Comparison of ENCODE assay signal across 17 mouse cellular contexts in the genomic region with DNA sequence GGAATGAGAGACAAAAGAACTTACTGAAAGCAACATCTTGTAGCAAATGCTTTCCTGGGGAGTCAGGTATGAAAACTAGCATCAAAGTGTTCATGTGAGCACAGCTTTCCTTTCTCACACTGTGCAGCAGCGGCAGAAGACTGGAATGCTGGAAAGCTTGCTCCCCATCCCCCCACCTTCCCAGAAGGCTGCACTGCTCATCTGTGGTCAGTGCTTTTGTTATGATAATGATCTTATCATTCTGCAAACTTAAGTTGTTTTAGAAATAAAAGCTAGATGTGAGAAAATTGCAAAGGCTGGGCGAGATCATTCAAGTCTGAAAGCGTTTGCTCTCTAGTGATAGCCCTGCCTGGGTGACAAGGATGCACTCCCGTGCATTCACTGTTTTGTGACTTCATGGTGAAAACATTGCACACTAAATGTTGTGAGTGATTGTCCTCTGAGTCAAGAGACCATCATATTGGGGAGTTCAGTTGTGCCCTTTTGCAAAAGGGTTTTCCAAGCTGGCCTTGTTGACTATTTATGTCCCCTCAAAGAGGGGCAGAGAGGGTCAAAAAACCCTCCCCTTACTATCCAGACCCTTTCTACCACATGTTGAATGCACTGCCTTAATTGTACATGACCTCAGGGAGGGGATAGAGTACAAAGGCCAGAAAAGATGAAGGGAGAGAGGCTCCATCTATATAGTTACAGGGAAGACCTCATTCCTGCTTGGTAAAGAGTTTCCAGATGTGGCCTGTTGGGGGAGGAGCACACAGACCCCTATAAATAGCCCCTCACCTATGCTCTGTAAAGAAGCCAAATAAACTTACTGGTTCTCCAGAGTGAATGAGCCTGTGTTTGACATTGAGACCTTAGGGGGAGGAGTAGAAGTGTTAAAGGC.
DNase-seq lines count a peak whose midpoint lies in the region; ATAC-seq and TF ChIP-seq lines count a peak whose summit lies in the region.
"Had no signal": no experiment of that assay in that cellular context is flagged by ENCODE, and none has a peak within 500 bp of the region (broad histone marks: within the 10 kb centered on the region; RNA-seq: fewer than 3 reads in every experiment).

No protein-coding gene starts in this region.

- no peak overlapping the region for H3K4me2 ChIP-seq in forebrain, embryonic 11.5 days (ENCODE audit: low read depth, low read length, severe bottlenecking)
- no peak overlapping the region for H3K4me2 ChIP-seq in forebrain, embryonic 15.5 days (replicated peaks)
- H3K4me2 ChIP-seq in midbrain, embryonic 12.5 days (replicated peaks): peak overlapping the region; percentile 19
- no peak overlapping the region for H3K4me2 ChIP-seq in midbrain, embryonic 14.5 days (ENCODE audit: low read length)
- no peak overlapping the region for H3K4me2 ChIP-seq in embryonic facial prominence, embryonic 11.5 days (ENCODE audit: low read depth, low read length)

- no peaks in the 10 kb centered on the region for H3K36me3 ChIP-seq in forebrain, embryonic 11.5 days (ENCODE audit: control insufficient read depth, insufficient read depth, low read length)
- H3K36me3 ChIP-seq in forebrain, embryonic 15.5 days: no peaks in the 10 kb centered on the region
- H3K36me3 ChIP-seq in midbrain, embryonic 12.5 days: no peaks in the 10 kb centered on the region
- no peaks in the 10 kb centered on the region for H3K36me3 ChIP-seq in midbrain, embryonic 14.5 days (ENCODE audit: control insufficient read depth, insufficient read depth, low read length)
- no peaks in the 10 kb centered on the region for H3K36me3 ChIP-seq in embryonic facial prominence, embryonic 11.5 days (replicated peaks; ENCODE audit: control insufficient read depth, insufficient read depth, low read depth, low read length)
- H3K36me3 ChIP-seq in thymus, adult 2 months (ENCODE audit: control insufficient read depth, insufficient read depth, low read length): no peaks in the 10 kb centered on the region
- H3K36me3 ChIP-seq: heart, embryonic 10.5 days had no signal

- 34% methylated on average over 4 of the region's 4 CpGs for WGBS in forebrain, embryonic 11.5 days
- WGBS in forebrain, embryonic 15.5 days: 29% methylated on average over 4 of the region's 4 CpGs
- 18% methylated on average over 4 of the region's 4 CpGs for WGBS in midbrain, embryonic 12.5 days
- 13% methylated on average over 4 of the region's 4 CpGs for WGBS in midbrain, embryonic 14.5 days
- 32% methylated on average over 4 of the region's 4 CpGs for WGBS in embryonic facial prominence, embryonic 11.5 days
- 48% methylated on average over 4 of the region's 4 CpGs for WGBS in thymus, adult 2 months

- TF ChIP-seq CTCF in thymus, adult 2 months (IDR thresholded peaks at IDR 0.05; ENCODE audit: borderline replicate concordance, control insufficient read depth, extremely low read depth, insufficient read depth, low read length, poor library complexity): no peak

- no peak overlapping the region for H3K4me3 ChIP-seq in forebrain, embryonic 11.5 days (ENCODE audit: low read depth, low read length)
- no peak overlapping the region for H3K4me3 ChIP-seq in forebrain, embryonic 15.5 days
- H3K4me3 ChIP-seq in midbrain, embryonic 12.5 days: 0 out of 2 replicates have a peak overlapping the region, but pooled peaks have one; percentile 3
- H3K4me3 ChIP-seq in midbrain, embryonic 14.5 days (replicated peaks; ENCODE audit: low read depth, low read length): no peak overlapping the region
- H3K4me3 ChIP-seq in embryonic facial prominence, embryonic 11.5 days (ENCODE audit: low read depth, low read length): no peak overlapping the region
- no peak overlapping the region for H3K4me3 ChIP-seq in thymus, adult 2 months (ENCODE audit: control insufficient read depth, insufficient read depth, low read length)
- H3K4me3 ChIP-seq: heart, embryonic 10.5 days; left cerebral cortex, adult 2 months had no signal

- no peaks in the 10 kb centered on the region for H3K27me3 ChIP-seq in forebrain, embryonic 11.5 days (ENCODE audit: control insufficient read depth, insufficient read depth, low read length)
- H3K27me3 ChIP-seq in forebrain, embryonic 15.5 days: no peaks in the 10 kb centered on the region
- H3K27me3 ChIP-seq in midbrain, embryonic 12.5 days: no peaks in the 10 kb centered on the region
- no peaks in the 10 kb centered on the region for H3K27me3 ChIP-seq in midbrain, embryonic 14.5 days (ENCODE audit: control insufficient read depth, insufficient read depth, low read length)
- no peaks in the 10 kb centered on the region for H3K27me3 ChIP-seq in embryonic facial prominence, embryonic 11.5 days (ENCODE audit: control insufficient read depth, insufficient read depth, low read length)
- no peaks in the 10 kb centered on the region for H3K27me3 ChIP-seq in thymus, adult 2 months (ENCODE audit: control insufficient read depth, insufficient read depth, low read length)

- H3K9me3 ChIP-seq in forebrain, embryonic 11.5 days (ENCODE audit: control insufficient read depth, low read length): no peaks in the 10 kb centered on the region
- H3K9me3 ChIP-seq in forebrain, embryonic 15.5 days: no peaks in the 10 kb centered on the region
- no peaks in the 10 kb centered on the region for H3K9me3 ChIP-seq in midbrain, embryonic 12.5 days
- no peaks in the 10 kb centered on the region for H3K9me3 ChIP-seq in midbrain, embryonic 14.5 days (ENCODE audit: control insufficient read depth, low read length)
- H3K9me3 ChIP-seq in embryonic facial prominence, embryonic 11.5 days (replicated peaks; ENCODE audit: control insufficient read depth, low read length): no peaks in the 10 kb centered on the region
- H3K9me3 ChIP-seq: heart, embryonic 10.5 days had no signal

- peak; percentile 61; the same call in 1 of the 2 replicates for ATAC-seq in forebrain, embryonic 11.5 days (replicated peaks; ENCODE audit: low FRiP score)
- no peak for ATAC-seq in forebrain, embryonic 15.5 days (replicated peaks)
- peak; percentile 70; the same call in 1 of the 2 replicates for ATAC-seq in midbrain, embryonic 12.5 days (ENCODE audit: low FRiP score, low read depth)
- ATAC-seq in midbrain, embryonic 14.5 days (ENCODE audit: low FRiP score, low TSS enrichment): no peak
- no peak for ATAC-seq in embryonic facial prominence, embryonic 11.5 days (replicated peaks; ENCODE audit: insufficient number of reproducible peaks, low FRiP score, low TSS enrichment, low read depth)
- ATAC-seq: inflammation-experienced regulatory T-cells, adult 6 months; lung, postnatal 0 days had no signal

- no peak for TF ChIP-seq POLR2A in thymus, adult 2 months (IDR thresholded peaks at IDR 0.05; ENCODE audit: control insufficient read depth, extremely low read depth, insufficient read depth, low read length, poor library complexity)

- H3K4me1 ChIP-seq in forebrain, embryonic 11.5 days (replicated peaks; ENCODE audit: control insufficient read depth, insufficient read depth, low read length): peaks cover 2% of the 10 kb centered on the region; the same call in 1 of the 2 replicates
- no peaks in the 10 kb centered on the region for H3K4me1 ChIP-seq in forebrain, embryonic 15.5 days
- H3K4me1 ChIP-seq in midbrain, embryonic 12.5 days: peaks cover 19% of the 10 kb centered on the region
- H3K4me1 ChIP-seq in midbrain, embryonic 14.5 days (ENCODE audit: control insufficient read depth, insufficient read depth, low read length): peaks cover 5% of the 10 kb centered on the region; the same call in 1 of the 2 replicates
- no peaks in the 10 kb centered on the region; the same call in 1 of the 2 replicates for H3K4me1 ChIP-seq in embryonic facial prominence, embryonic 11.5 days (ENCODE audit: control insufficient read depth, insufficient read depth, low read length)
- no peaks in the 10 kb centered on the region for H3K4me1 ChIP-seq in thymus, adult 2 months (replicated peaks; ENCODE audit: control insufficient read depth, insufficient read depth, low read length)
- H3K4me1 ChIP-seq: heart, embryonic 10.5 days had no signal

- no peak overlapping the region for H3K9ac ChIP-seq in forebrain, embryonic 11.5 days (ENCODE audit: low read length)
- no peak overlapping the region for H3K9ac ChIP-seq in forebrain, embryonic 15.5 days (replicated peaks)
- H3K9ac ChIP-seq in midbrain, embryonic 12.5 days (replicated peaks): no peak overlapping the region
- no peak overlapping the region for H3K9ac ChIP-seq in midbrain, embryonic 14.5 days (replicated peaks; ENCODE audit: low read length)
- no peak overlapping the region for H3K9ac ChIP-seq in embryonic facial prominence, embryonic 11.5 days (replicated peaks; ENCODE audit: low read length)

- no peak overlapping the region for H3K27ac ChIP-seq in forebrain, embryonic 11.5 days (ENCODE audit: low read depth, low read length)
- no peak overlapping the region for H3K27ac ChIP-seq in forebrain, embryonic 15.5 days (replicated peaks)
- 0 out of 2 replicates have a peak overlapping the region, but pooled peaks have one; percentile 25 for H3K27ac ChIP-seq in midbrain, embryonic 12.5 days (replicated peaks)
- no peak overlapping the region for H3K27ac ChIP-seq in midbrain, embryonic 14.5 days (replicated peaks; ENCODE audit: low read depth, low read length)
- no peak overlapping the region for H3K27ac ChIP-seq in embryonic facial prominence, embryonic 11.5 days (replicated peaks; ENCODE audit: low read depth, low read length)
- no peak overlapping the region for H3K27ac ChIP-seq in thymus, adult 2 months (ENCODE audit: control insufficient read depth, insufficient read depth, low read length)
- H3K27ac ChIP-seq: heart, embryonic 10.5 days; left cerebral cortex, adult 2 months had no signal

- DNase-seq in forebrain, embryonic 11.5 days (ENCODE audit: low spot score): no peak
- DNase-seq in midbrain, embryonic 14.5 days: no peak
- peak; percentile 19 for DNase-seq in embryonic facial prominence, embryonic 11.5 days (ENCODE audit: low spot score)
- peak; percentile 28 for DNase-seq in mesoderm, embryonic 11.5 days (ENCODE audit: low read depth, low spot score)
- DNase-seq in thymus, adult 2 months: no peak
- DNase-seq in right cerebral cortex, postnatal 25 days: no peak
- DNase-seq: adrenal gland, postnatal 14 days; cerebellum, adult 8-10 months; kidney, adult 18-20 months; right cerebral cortex, postnatal 14 days; spleen, adult 18-20 months had no signal

Comparison
In these comparisons a context has a peak if more than half of its experiments do, and no peak if none do; other contexts are left out.
1. ATAC-seq: peak in forebrain, embryonic 11.5 days (single experiment) and midbrain, embryonic 12.5 days (single experiment); none in forebrain, embryonic 15.5 days (single experiment), midbrain, embryonic 14.5 days (single experiment) and embryonic facial prominence, embryonic 11.5 days (single experiment).
2. DNase-seq: peak in embryonic facial prominence, embryonic 11.5 days (single experiment) and mesoderm, embryonic 11.5 days (single experiment); none in forebrain, embryonic 11.5 days (single experiment), midbrain, embryonic 14.5 days (single experiment), thymus, adult 2 months (single experiment) and right cerebral cortex, postnatal 25 days (single experiment).